Mouse (Mus musculus) left cerebral cortex, postnatal 10 days (tissue): ENCODE data around the gene Kctd5. TPM values are rescaled to one million over a fixed set of nuclear protein-coding genes. Genes with fewer than 3 reads are reported as not detected.
A peak's percentile ranks its signal among the peaks of the same experiment; 100 is the strongest.
"Not testable (repeated sequence)": the region's sequence is repeated elsewhere in the genome, so short reads cannot be mapped to it uniquely, and the experiment has no call there.

Experiments used
- DNase-seq, 2 experiments: peaks; one replicate each; pipeline ENCODE4 v3.0.0; 2021 to 2022; ENCODE audit warnings: low spot score in 2 of 2, mixed read lengths in 1 of 2; ENCODE audit errors: extremely low spot score in 1 of 2
- intact Hi-C: fragments of 180-260 bp; cut with DNase I; formaldehyde crosslinking; loops from one replicate; pipeline ENCODE4 v1.15.1; 2025
- total RNA-seq, 2 experiments: library from RNA; stranded (reverse); gene quantifications; 2 replicates each; pipeline ENCODE4 v1.2.3; 2021

The Kctd5 gene
- total RNA-seq, result 10 to 100 TPM; 51.9 to 56.8 TPM

DNA sequence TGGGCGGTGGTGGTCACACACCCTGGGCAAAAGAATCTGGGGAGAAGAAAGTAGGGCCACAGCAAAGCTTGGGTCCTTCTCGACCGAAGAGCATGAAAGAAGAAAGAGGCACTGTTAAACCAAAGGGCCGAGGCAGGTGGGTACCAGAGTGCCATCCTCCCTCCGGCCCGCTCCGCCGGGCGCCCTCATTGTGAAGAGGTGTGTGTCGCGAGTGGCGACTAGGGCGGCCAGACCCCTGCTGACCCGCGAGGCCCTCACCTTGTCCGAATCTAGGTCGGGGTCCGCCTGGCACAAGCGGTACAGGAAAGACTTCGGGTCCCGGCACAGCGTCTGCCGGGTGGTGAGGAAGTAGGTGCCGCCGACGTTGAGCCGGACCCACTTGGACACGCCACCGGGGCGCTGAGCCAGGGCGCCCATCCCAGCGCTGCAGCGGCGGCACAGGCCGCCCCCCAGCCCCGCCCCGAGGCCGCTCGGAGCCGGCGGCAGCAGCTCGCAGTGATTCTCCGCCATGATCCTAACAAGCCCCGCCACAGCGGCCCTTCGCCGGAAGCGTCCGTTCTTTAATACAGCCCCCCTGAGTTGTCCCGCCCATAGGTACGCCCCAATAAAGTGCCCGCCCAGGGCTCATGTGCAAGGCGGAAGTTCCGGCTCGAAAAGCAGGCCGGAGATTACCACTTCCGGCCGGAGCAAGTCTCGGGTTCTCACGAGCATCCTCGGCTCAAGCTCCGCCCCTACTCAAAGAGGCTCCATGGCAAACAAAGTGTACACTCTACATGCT lies at the start of gene Kctd5:
Gene Kctd5, minus strand, starts transcription at position 567 of the 778 bp plus-strand sequence.
- intact Hi-C loops, result no loop called here
- DNase-seq, result peak; percentile 93 to 96

GRCm38 (mm10) chr17:24119446-24119845 lies 46.2 kb upstream of the Kctd5 start:
- DNase-seq, result no peak
- intact Hi-C loops, result no loop called here

- DNase-seq, result no peak
- intact Hi-C loops, result no loop called here
Observed at GRCm38 (mm10) chr17:24113031-24113430, 39.7 kb upstream of the Kctd5 start.

DNA sequence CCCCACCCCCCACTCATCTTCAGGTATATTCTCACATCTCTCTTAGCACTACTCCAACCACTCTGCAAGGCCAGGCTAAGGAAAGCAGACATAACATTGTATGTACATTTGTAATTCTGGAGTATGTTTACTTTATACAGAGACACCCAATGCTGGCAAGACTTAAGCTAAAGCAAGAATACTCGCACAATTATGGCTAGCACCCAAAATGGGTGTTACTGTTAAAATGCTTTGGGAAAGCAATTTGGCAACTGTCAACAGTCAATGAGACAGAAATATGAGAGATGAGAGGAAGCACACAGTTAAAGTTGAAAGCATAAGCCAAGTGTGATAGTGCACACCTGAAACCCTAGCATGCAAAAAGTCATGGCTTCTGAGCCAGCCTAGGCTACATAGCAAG lies 38.0 kb upstream of the Kctd5 start:
- intact Hi-C loops, result no loop called here

DNA sequence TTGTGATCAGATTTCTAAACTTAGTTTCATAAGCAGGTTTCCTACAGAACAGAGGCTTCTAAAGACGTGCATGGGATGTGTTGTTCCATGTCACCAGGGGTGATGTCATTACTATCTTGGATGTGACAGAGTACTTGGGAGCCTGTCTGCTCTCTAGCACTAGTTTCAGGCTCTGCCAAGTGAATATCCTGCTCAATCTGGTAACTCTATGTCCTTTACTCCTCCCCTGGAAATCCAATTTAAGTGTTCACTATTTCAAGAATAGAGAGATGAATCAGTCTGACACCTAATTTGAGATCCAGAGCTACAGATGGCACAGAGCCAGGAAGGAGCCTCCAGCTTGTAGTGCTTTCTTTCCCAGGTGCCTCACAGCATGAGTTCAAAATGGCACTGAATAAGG lies 35.6 kb upstream of the Kctd5 start:
- no peak for DNase-seq
- intact Hi-C loops, result no loop called here

More for the DNA sequence above, 38.0 kb upstream of the Kctd5 start:
- no peak for DNase-seq

DNA sequence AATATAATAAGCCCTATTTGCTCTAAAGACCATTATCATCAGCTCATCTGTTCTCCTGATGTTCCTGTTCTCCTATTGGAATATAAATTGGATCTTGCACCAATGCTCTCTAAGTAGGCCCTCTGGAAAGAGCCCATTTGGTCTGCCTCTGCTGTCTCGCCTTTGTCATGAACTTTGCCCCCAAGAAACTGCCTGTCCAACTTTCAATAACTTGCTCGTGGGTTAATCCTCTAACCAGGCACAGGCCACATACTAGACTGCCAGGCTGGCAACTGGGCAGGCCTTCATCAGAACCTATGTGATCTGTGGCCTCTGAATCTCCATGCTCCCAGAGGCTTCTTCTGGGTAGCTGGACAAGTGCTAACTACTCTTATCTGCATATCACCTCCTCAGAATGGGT lies 31.8 kb upstream of the Kctd5 start:
- intact Hi-C loops, result no loop called here
- DNase-seq, result no peak

DNA sequence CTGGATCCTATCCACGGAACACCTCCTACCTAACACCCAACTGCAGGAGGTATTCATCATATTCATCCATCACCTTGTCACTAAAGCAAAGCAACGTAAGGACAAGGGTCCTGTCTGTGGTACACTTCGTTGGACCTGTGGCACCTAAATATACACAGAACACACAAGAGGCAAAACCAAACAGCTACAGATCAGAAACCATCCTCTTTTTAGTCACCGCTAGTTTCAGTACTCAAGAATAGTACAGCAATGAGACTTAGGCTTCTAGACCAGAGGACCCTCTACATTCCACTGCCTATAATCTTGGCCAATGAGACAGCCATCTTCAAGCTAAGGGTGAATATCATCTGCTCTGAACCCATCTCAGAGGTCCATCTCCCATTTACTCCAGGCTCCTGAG lies 25.1 kb upstream of the Kctd5 start:
- intact Hi-C loops, result no loop called here
- DNase-seq, result no peak

DNA sequence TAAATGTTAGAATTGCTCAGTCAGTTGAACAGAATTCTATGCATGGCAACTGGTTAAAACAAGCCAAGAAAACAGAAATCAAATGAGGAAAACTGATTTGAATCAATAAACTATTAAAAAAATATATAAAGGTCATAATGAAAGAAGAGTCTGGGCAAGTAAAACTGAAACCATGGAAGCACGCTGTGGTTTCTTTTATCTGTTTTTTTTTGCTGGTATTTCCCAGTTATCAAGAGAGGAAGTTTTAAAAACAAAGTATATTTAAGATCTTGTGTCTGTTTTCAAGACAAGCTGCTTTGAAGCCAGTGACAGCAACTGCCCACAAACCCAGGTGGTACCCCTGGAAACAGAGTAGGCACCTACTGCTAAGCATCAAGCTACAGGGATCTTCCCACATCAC lies 17.3 kb upstream of the Kctd5 start:
- no peak for DNase-seq
- intact Hi-C loops, result no loop called here

DNA sequence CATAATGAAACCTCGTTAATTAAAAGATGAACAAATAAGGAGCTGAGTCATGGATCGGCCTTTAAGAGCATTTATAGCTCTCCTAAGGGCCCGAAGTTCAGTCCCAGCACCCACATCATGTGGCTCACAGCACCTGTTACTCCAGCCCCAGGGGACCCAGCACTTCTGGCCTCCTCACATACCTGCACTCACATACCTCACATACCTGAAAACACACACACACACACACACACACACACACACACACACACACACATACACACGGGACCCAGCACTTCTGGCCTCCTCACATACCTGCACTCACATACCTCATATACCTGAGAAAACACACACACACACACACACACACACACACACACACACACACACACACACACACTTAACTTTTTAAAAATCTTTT lies 13.1 kb upstream of the Kctd5 start:
- DNase-seq, intact Hi-C loops: not testable (repeated sequence)

DNA sequence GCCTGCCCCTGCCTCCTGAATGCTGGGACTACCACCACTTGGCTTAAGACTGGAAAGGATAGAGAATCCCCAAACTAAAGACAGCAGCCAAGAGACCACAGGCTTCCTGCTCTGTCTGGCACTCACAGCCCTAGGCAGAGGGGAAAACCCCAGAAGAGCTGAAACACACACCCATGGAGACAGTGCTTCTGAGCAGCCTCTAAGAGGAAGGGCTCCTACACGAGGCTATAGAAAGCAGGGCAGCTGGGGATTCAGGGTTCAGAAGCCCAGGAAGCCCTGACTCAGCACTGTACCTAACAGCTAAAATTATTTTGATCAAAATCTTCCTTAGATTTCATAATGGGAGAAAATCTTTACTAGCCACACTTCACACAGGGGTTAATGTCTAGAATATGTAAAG lies 11.3 kb upstream of the Kctd5 start:
- intact Hi-C loops, result no loop called here
- DNase-seq, result no peak

DNA sequence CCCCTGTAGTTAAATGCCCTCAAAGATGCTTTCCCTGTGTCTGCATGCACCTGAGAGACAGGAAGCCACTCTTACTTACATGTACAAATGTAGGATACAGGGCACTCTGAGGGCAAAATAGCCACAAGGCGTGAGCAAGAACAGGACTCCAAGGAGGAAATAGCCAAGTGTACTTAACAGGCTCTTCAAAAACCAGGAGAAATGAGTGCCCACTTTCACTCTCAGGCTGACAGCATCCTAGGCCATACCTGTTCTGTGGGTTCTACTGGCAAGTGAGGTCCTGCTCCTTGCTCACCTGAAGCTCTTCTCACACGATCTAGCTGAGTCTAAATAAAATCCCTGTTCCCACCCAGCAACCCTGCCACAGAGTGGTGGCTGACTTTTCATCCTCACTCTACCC lies 3.8 kb upstream of the Kctd5 start:
- intact Hi-C loops, result no loop called here
- DNase-seq, result no peak

DNA sequence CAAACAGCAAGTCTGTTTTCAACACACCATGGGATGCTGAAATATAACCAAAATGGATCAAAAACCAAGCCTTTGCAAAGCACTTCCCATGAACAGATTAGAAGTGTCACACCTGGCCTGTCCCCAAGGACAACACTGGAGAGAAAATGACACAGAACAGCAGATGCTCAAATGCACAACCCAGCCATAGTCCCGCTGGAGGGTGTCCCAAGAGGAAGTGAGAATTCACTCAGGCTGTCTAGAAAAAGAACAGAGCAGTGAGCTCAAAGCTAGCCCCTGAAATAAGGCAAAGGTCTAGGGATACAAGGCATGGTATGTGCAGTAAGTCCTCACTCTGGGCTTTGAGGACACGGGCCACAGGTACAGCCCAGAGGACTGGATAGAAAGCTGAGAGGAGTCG lies 3.8 kb downstream of the Kctd5 start:
- DNase-seq, result no peak

GRCm38 (mm10) chr17:24068271-24068670 lies 5.0 kb downstream of the Kctd5 start:
- peak in 1 of 2 experiments; percentile 51 for DNase-seq
- intact Hi-C loops, result no loop called here

More for the DNA sequence above, 3.8 kb downstream of the Kctd5 start:
- intact Hi-C loops, result no loop called here

DNA sequence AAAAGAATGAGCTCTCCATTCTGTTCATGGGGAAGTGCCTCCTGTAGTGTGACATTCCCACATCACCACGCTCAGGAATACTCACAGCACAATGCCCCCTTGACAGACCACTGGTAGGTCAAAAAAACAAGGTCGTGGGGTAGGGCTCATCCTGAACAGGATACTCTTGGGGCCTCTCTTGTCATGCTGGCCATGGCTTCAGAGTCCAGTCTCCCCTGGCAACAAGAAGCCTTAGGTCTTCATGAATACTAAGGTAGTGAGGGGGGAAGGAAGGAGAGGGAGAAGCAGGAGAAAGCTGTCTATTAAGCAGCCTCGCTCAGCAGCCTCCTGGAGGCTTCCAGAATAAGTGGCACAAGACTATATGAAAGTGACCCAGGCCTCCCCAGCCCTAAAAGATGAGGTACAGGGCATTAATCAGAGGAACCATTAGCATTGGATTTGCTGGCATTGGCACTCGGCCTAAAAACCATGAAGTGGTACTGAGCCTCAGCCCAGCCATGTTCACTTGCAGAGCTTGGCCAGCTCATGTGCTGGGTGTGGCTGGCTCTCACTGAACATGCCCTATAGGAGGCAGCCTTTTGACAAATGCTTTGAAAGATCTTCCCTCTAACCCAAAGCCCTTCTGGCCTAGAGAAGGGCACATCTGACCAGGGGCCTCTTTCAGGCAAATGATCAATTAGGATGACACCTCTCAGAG lies 10.7 kb downstream of the Kctd5 start:
- intact Hi-C loops, result no loop called here
- DNase-seq, result no peak

DNA sequence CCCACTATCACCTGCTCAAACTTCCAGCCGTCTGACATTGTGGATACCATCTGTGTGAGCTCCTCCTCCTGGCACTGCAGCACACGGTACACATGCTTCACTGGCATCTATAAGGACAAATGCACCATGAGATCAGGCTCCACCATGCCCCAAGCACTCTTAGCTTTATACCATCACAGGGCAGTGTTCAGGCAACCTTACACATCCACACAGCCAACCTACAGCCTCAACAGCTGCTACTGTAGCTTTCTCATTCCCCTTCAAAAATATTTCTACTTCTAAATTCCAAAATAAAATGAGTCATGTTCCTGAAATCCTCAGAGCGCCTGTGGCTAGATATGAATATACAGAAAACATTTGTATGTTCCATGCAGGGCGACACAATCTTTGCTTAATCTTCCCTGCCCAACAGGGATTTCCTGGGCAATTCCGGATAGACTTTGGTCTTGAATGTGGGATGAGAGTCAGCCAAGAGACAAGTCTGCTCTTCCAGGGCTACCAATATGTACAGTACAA lies 15.5 kb downstream of the Kctd5 start:
- intact Hi-C loops, result no loop called here
- no peak for DNase-seq

DNA sequence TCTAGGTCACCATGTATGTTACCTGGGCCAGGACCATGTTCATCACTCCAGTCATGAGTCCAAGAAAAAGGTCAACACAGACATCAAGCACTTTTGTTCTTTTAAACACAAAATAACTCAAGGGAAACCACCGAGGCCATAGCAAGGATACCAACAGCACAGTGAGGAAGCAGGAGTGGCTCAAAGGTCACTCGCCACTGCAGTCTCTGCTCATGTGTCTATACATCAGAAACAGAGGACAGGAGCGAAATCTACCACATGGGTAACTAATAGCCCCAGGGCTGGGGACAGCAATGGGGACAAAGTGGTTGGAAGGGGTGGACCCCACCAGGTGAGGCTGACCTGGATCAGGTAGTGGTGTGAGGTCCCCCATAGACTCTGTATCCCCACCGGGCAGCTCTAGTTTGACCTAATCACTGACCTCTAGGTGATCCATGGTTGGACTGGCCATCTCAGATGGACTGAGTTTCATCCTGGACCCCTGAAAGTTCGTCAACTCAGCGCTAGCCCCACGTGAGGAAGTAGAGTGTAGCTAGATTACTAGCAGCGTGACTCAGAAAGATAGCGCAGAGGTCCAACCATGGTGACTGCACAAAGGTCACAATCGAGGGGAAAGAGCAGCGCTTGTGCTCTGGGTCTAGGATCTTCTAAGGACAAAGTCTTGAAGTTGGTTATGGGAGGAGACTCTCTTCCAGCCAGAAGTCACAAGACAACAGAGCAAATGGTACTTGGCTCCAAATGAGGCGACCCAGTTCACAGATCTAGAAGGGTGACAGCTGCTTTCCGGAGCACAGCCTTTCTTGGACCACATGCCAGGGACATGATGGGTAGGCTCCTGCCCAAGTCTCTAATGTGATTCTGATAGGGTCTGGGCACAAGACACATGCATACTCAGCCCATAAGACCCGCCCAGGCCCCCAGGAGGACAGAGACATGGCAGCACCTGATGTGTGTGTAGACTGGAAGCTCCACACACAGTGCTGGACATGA lies 16.4 kb downstream of the Kctd5 start:
- intact Hi-C loops, result no loop called here
- DNase-seq, result no peak

DNA sequence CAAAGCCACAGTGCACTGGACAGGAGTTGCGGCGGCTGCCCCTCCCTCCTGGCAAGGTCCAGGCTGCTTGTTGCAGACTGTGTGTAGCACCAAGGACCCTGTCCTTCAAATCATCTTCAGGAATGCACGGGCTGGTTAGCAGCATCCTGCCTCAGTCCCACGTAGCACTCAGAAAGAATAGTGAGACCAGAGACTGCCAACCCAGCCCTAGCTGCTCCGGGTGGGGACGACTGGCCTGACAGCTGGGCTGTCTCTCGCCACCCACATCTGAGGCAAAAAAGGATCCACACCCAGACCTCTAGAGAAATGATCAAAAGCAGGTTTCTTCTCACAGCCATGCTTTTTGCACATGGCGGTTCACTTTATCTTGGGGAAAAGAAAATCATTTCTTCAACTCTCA lies 24.3 kb downstream of the Kctd5 start:
- intact Hi-C loops, result no loop called here
- DNase-seq, result no peak

DNA sequence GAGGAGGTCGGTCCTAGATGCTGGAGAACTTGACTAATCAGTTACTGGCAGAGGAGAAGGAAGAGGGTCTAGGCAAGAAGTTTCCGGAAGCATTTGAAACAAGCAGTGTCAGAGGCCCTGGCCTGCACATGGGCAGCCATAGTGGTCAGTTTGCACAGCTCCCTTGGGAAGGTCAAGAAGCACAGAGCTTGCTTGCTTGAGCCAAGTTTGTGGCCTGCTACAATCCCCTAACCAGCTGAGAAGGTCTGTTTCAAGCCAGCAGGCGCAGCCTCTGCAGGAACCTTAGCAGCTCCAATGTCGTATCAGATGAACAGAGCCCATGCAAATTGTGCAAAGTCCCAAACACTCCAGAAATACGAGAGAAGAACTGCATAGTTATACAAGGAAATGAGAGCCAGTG lies 25.2 kb downstream of the Kctd5 start:
- DNase-seq, result no peak
- intact Hi-C loops, result no loop called here

DNA sequence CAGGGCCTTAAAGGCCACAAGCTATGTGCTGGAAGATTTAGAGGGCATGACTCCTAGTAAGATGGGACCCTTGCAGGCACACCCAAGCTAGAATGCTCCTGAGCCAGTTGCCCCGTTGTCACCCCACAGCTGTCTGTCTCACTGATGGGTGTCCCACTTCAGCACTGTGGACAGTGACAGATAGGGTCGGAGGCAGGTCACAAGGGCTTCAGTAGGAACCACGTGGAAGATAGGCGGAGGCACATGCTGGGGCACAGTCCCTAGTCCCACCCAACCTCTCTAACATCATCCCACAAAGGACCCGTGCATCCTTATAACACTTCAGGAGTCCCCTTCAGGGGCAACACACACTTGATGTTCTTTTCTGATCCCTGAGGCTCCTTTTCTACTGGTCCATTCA lies 27.3 kb downstream of the Kctd5 start:
- no peak for DNase-seq
- intact Hi-C loops, result no loop called here
